Mouse (Mus musculus): Measurements from ENCODE around the gene Slc22a18. TPM values are rescaled to one million over a fixed set of nuclear protein-coding genes. Genes with fewer than 3 reads are reported as not detected.

Slc22a18 gene
- polyA plus RNA-seq, 1 experiment from 2014 or later, result 11.4 TPM

DNA sequence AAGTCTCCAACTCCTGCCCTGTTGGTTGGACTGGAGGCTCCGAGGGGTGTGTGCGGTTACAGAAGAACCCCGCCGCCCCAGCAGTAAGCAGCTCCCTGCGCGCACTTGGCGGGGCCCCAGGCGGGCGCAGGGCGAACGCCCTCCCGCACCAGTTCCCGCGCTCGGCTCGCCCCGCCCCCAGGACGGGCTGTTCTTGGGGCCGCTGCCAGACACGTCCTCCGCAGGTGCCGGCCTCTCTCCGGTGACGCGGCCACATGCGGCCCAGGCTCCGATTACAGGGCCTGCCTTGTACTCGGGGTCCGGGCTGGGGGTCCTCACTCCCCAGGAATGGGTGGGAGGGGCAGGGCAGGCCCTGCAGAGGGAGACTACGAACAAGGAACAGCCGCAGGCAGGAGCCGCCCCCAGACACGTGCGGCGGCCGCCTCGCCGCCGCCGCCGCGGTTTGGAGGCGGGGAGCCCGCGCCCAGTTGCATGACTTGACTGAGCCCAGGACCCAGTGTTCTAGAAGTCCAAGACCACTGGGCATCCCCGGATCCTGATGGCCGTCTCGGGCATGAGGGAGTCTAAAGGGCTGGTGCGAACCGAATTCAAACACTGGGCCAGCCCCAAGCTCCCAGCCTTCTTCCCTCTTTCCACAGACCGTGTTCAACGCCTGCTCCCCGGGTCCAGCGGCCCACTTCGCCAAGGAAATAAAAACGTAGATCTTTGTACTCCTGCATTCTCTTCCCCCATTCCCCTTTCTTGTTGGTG lies 8.6 kb upstream of the Slc22a18 start:
- peak overlapping the region; percentile 60 for H3K4me2 ChIP-seq (replicated peaks)
- peak overlapping the region; percentile 26 for H3K4me3 ChIP-seq (replicated peaks)
- H3K27me3 ChIP-seq (replicated peaks), result no peaks in the 10 kb centered on the region; the same call in 1 of the 2 replicates
- peak; percentile 39 for ATAC-seq
- 21% methylated on average over 56 of the region's 56 CpGs for WGBS
- 0 out of 2 replicates have a peak, but pooled peaks cover 18% of the 10 kb centered on the region for H3K4me1 ChIP-seq (replicated peaks)
- H3K9me3 ChIP-seq, result peaks cover 10% of the 10 kb centered on the region; the same call in 1 of the 2 replicates
- H3K36me3 ChIP-seq, result no peaks in the 10 kb centered on the region
- peak overlapping the region; percentile 35 for H3K9ac ChIP-seq
- H3K27ac ChIP-seq, result peak overlapping the region; percentile 77

GRCm38 (mm10) chr7:143466099-143466677 lies 7.3 kb upstream of the Slc22a18 start:
- Histone ChIP-seq H3K4me1 (replicated peaks) (0 out of 2 replicates have a peak, but pooled peaks cover 20% of the 10 kb centered on the region), H3K9me3 (no peaks in the 10 kb centered on the region), H3K27me3 (replicated peaks) (no peaks in the 10 kb centered on the region; the same call in 1 of the 2 replicates), H3K4me2 (replicated peaks) (no peak overlapping the region), H3K27ac (no peak overlapping the region), H3K4me3 (replicated peaks) (no peak overlapping the region), H3K9ac (no peak overlapping the region), H3K36me3 (no peaks in the 10 kb centered on the region)
- WGBS, result 39% methylated on average over 14 of the region's 14 CpGs
- 0 out of 2 replicates have a peak, but pooled peaks have one; percentile 15 for ATAC-seq

DNA sequence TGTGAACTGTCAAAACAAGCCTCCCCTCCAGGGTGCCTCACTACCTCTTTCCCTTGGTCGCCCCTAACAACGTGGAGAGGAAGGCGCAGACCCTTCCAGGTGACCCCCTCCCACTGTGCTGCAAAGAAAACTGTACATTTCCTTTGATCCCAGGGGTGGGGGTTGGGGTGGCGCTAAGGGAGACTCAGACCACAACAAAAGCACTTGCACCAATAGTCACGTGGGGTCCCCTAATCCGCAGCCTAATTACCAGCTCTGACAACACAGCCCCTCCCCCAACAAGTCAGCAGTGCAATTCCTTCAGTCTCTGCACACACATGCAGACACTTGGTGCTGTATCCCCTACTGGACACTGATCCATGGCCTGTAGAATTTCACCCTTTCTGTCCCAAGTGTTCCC lies 5.8 kb upstream of the Slc22a18 start:
- no peak for ATAC-seq

GRCm38 (mm10) chr7:143469946-143470345 lies 3.6 kb upstream of the Slc22a18 start:
- Histone ChIP-seq H3K36me3 (no peaks in the 10 kb centered on the region), H3K4me3 (replicated peaks) (no peak overlapping the region), H3K4me2 (replicated peaks) (no peak overlapping the region), H3K9ac (no peak overlapping the region), H3K27me3 (replicated peaks) (no peaks in the 10 kb centered on the region; the same call in 1 of the 2 replicates), H3K4me1 (replicated peaks) (0 out of 2 replicates have a peak, but pooled peaks cover 10% of the 10 kb centered on the region), H3K9me3 (no peaks in the 10 kb centered on the region), H3K27ac (no peak overlapping the region)
- ATAC-seq, result no peak; the same call in 1 of the 2 replicates
- WGBS, result 10% methylated on average over 8 of the region's 8 CpGs

More for the DNA sequence above, 5.8 kb upstream of the Slc22a18 start:
- Histone ChIP-seq H3K4me3 (replicated peaks) (no peak overlapping the region), H3K4me2 (replicated peaks) (no peak overlapping the region), H3K36me3 (no peaks in the 10 kb centered on the region), H3K27me3 (replicated peaks) (no peaks in the 10 kb centered on the region; the same call in 1 of the 2 replicates), H3K4me1 (replicated peaks) (0 out of 2 replicates have a peak, but pooled peaks cover 14% of the 10 kb centered on the region), H3K9ac (no peak overlapping the region), H3K27ac (no peak overlapping the region), H3K9me3 (no peaks in the 10 kb centered on the region)
- WGBS, result 21% methylated on average over 6 of the region's 6 CpGs

DNA sequence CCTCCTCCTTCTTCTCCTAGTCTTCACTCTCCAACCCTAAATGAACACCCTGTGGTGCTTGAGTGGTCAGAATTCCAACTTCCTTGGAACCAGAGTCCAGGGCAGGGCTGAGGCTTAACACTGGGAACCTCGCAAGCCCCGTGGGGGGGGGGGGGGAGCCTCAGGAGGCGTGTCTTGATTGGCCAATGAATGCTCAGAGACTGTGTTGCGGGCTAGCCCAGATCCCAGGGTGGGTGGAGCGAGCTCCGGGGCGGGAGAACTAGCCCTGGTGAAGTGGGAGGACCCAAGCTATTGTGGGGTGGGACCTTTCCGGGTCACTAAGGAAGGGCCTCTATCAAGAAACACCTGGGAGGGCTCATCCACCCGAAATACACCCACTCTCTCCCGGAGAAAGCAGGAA lies 1.3 kb downstream of the Slc22a18 start:
- Histone ChIP-seq H3K9me3 (no peaks in the 10 kb centered on the region), H3K36me3 (no peaks in the 10 kb centered on the region), H3K9ac (no peak overlapping the region), H3K4me3 (replicated peaks) (no peak overlapping the region), H3K4me2 (replicated peaks) (peak overlapping the region; percentile 38), H3K27me3 (replicated peaks) (no peaks in the 10 kb centered on the region), H3K4me1 (replicated peaks) (peaks cover 11% of the 10 kb centered on the region; the same call in 1 of the 2 replicates), H3K27ac (no peak overlapping the region)
- 37% methylated on average over 10 of the region's 10 CpGs for WGBS
- ATAC-seq, result peak; percentile 57

GRCm38 (mm10) chr7:143475876-143476275 lies 2.3 kb downstream of the Slc22a18 start:
- 55% methylated on average over 11 of the region's 11 CpGs for WGBS
- H3K4me2 ChIP-seq (replicated peaks), result no peak overlapping the region
- ATAC-seq, result peak; percentile 67
- no peaks in the 10 kb centered on the region for H3K9me3 ChIP-seq
- no peaks in the 10 kb centered on the region for H3K36me3 ChIP-seq
- H3K27ac ChIP-seq, result no peak overlapping the region
- no peak overlapping the region for H3K9ac ChIP-seq
- no peak overlapping the region for H3K4me3 ChIP-seq (replicated peaks)
- peaks cover 8% of the 10 kb centered on the region; the same call in 1 of the 2 replicates for H3K4me1 ChIP-seq (replicated peaks)
- no peaks in the 10 kb centered on the region for H3K27me3 ChIP-seq (replicated peaks)

- no peaks in the 10 kb centered on the region for H3K27me3 ChIP-seq (replicated peaks)
- no peaks in the 10 kb centered on the region for H3K9me3 ChIP-seq
- H3K9ac ChIP-seq, result no peak overlapping the region
- H3K4me1 ChIP-seq (replicated peaks), result peaks cover 8% of the 10 kb centered on the region; the same call in 1 of the 2 replicates
- no peaks in the 10 kb centered on the region for H3K36me3 ChIP-seq
- H3K4me3 ChIP-seq (replicated peaks), result no peak overlapping the region
- WGBS, result 76% methylated on average over 3 of the region's 3 CpGs
- ATAC-seq, result no peak
- no peak overlapping the region for H3K27ac ChIP-seq
- no peak overlapping the region for H3K4me2 ChIP-seq (replicated peaks)
Observed at GRCm38 (mm10) chr7:143476702-143477335, 3.3 kb downstream of the Slc22a18 start.

DNA sequence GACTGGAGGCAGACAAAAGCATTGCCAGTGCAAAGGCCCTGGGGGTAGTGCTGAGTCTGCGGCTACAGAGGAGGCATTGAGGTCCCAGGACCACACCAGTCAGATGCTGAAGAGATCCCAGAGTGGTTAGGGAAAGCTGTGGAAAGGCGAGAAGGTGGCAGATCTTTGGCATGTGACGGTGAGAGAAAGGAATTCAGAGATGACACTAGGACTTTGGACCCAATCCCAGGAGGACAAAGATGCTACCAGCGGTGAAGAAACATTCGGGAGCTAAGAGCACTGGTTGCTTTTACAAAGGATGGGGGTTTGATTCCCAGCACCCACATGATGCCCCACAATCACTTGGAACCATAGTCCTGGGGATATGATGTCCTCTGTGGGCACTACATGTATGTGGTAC lies 4.3 kb downstream of the Slc22a18 start:
- no peak overlapping the region for H3K9ac ChIP-seq
- no peaks in the 10 kb centered on the region for H3K9me3 ChIP-seq
- ATAC-seq, result no peak
- no peaks in the 10 kb centered on the region for H3K36me3 ChIP-seq
- 89% methylated on average over 5 of the region's 5 CpGs for WGBS
- no peak overlapping the region for H3K4me2 ChIP-seq (replicated peaks)
- H3K4me1 ChIP-seq (replicated peaks), result peaks cover 13% of the 10 kb centered on the region; the same call in 1 of the 2 replicates
- no peak overlapping the region for H3K4me3 ChIP-seq (replicated peaks)
- no peaks in the 10 kb centered on the region for H3K27me3 ChIP-seq (replicated peaks)
- H3K27ac ChIP-seq, result no peak overlapping the region

GRCm38 (mm10) chr7:143480498-143480897 lies 7.0 kb downstream of the Slc22a18 start:
- no peaks in the 10 kb centered on the region for H3K36me3 ChIP-seq
- no peak for ATAC-seq
- H3K27ac ChIP-seq, result no peak overlapping the region
- no peaks in the 10 kb centered on the region for H3K9me3 ChIP-seq
- no peak overlapping the region for H3K9ac ChIP-seq
- WGBS, result 36% methylated on average over 13 of the region's 13 CpGs
- peaks cover 12% of the 10 kb centered on the region; the same call in 1 of the 2 replicates for H3K4me1 ChIP-seq (replicated peaks)
- H3K4me3 ChIP-seq (replicated peaks), result no peak overlapping the region
- no peaks in the 10 kb centered on the region for H3K27me3 ChIP-seq (replicated peaks)
- no peak overlapping the region for H3K4me2 ChIP-seq (replicated peaks)

GRCm38 (mm10) chr7:143481806-143482387 lies 8.4 kb downstream of the Slc22a18 start:
- ATAC-seq, result no peak

GRCm38 (mm10) chr7:143482541-143482940 lies 9.0 kb downstream of the Slc22a18 start:
- Histone ChIP-seq H3K4me3 (replicated peaks) (no peak overlapping the region), H3K9ac (no peak overlapping the region), H3K36me3 (no peaks in the 10 kb centered on the region), H3K9me3 (no peaks in the 10 kb centered on the region), H3K4me1 (replicated peaks) (0 out of 2 replicates have a peak, but pooled peaks cover 5% of the 10 kb centered on the region), H3K27me3 (replicated peaks) (no peaks in the 10 kb centered on the region), H3K27ac (no peak overlapping the region), H3K4me2 (replicated peaks) (no peak overlapping the region)
- WGBS, result 10% methylated on average over 6 of the region's 6 CpGs
- 0 out of 2 replicates have a peak, but pooled peaks have one; percentile 32 for ATAC-seq

More at GRCm38 (mm10) chr7:143481806-143482387, 8.4 kb downstream of the Slc22a18 start:
- H3K27ac ChIP-seq, result no peak overlapping the region
- H3K4me2 ChIP-seq (replicated peaks), result no peak overlapping the region
- H3K9me3 ChIP-seq, result no peaks in the 10 kb centered on the region
- H3K9ac ChIP-seq, result no peak overlapping the region
- H3K27me3 ChIP-seq (replicated peaks), result no peaks in the 10 kb centered on the region
- H3K4me1 ChIP-seq (replicated peaks), result 0 out of 2 replicates have a peak, but pooled peaks cover 9% of the 10 kb centered on the region
- H3K4me3 ChIP-seq (replicated peaks), result no peak overlapping the region
- no peaks in the 10 kb centered on the region for H3K36me3 ChIP-seq
- WGBS, result 57% methylated on average over 5 of the region's 5 CpGs

- no peak for ATAC-seq
- Histone ChIP-seq H3K4me3 (replicated peaks) (no peak overlapping the region), H3K4me2 (replicated peaks) (no peak overlapping the region), H3K36me3 (no peaks in the 10 kb centered on the region), H3K27ac (no peak overlapping the region), H3K9me3 (no peaks in the 10 kb centered on the region), H3K27me3 (replicated peaks) (no peaks in the 10 kb centered on the region; the same call in 1 of the 2 replicates), H3K4me1 (replicated peaks) (no peaks in the 10 kb centered on the region), H3K9ac (no peak overlapping the region)
- WGBS, result 80% methylated on average over 6 of the region's 6 CpGs
Observed at GRCm38 (mm10) chr7:143489735-143490134, 16.2 kb downstream of the Slc22a18 start.

Measured in intestine, embryonic 15.5 days (tissue).